Mouse (Mus musculus) left cerebral cortex, postnatal 36 days (tissue): ENCODE results near the gene U2af1l4. TPM values are rescaled to one million over a fixed set of nuclear protein-coding genes. Genes with fewer than 3 reads are reported as not detected.

Source experiments
- DNase-seq, 2 experiments: peaks; one replicate each; pipeline ENCODE4 v3.0.0; 2021 to 2022; ENCODE audit warnings: low spot score in 2 of 2, mixed read lengths in 1 of 2
- intact Hi-C: fragments of 180-260 bp; cut with DNase I; formaldehyde crosslinking; loops from one replicate; pipeline ENCODE4 v1.15.1; 2025
- microRNA-seq: library from miRNA; unstranded; fragments of <30 nt; microRNA quantifications from one replicate; pipeline ENCODE4 v1.2.0, GENCODE M21; 2022
- total RNA-seq, 2 experiments: library from RNA; stranded (reverse); gene quantifications; 2 replicates each; pipeline ENCODE4 v1.2.3; 2021

U2af1l4 gene
- total RNA-seq, 2 experiments from 2014 or later, result 68.0 to 71.4 TPM

- intact Hi-C loops, result no loop called here
- no peak for DNase-seq
Measured at GRCm38 (mm10) chr7:30602583-30602982, 39.5 kb downstream of the U2af1l4 start.

- intact Hi-C loops, result no loop called here
- no peak for DNase-seq
Measured at GRCm38 (mm10) chr7:30604424-30604823, 41.3 kb downstream of the U2af1l4 start.

DNA sequence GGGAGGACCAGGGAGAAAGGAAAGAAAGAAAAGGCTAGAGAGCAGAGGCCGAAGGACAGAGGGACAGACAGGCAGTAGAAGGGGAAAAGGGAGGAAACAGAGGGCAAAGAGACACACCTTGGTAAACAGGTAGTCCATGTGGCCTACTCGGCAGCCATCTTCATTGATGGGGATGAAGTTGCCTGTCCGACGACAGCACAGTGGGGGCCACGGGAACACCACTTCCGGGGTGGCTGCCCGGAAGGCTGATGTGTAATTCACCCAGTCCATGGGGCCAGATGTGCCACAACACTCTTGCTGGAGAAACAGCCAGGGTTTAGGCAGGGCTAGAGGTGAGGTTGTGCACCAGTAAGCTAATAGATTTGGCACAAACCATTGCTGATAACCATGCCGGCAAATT is 41.8 kb downstream of the U2af1l4 start:
- intact Hi-C loops, result no loop called here

GRCm38 (mm10) chr7:30607706-30608309 is 44.7 kb downstream of the U2af1l4 start:
- intact Hi-C loops, result no loop called here
- DNase-seq, result no peak

More for the DNA sequence above, 41.8 kb downstream of the U2af1l4 start:
- no peak for DNase-seq

GRCm38 (mm10) chr7:30608476-30608875 is 45.4 kb downstream of the U2af1l4 start:
- DNase-seq, result no peak
- intact Hi-C loops, result no loop called here

- intact Hi-C loops, result no loop called here
Measured at GRCm38 (mm10) chr7:30610043-30610442, 46.9 kb downstream of the U2af1l4 start.

DNA sequence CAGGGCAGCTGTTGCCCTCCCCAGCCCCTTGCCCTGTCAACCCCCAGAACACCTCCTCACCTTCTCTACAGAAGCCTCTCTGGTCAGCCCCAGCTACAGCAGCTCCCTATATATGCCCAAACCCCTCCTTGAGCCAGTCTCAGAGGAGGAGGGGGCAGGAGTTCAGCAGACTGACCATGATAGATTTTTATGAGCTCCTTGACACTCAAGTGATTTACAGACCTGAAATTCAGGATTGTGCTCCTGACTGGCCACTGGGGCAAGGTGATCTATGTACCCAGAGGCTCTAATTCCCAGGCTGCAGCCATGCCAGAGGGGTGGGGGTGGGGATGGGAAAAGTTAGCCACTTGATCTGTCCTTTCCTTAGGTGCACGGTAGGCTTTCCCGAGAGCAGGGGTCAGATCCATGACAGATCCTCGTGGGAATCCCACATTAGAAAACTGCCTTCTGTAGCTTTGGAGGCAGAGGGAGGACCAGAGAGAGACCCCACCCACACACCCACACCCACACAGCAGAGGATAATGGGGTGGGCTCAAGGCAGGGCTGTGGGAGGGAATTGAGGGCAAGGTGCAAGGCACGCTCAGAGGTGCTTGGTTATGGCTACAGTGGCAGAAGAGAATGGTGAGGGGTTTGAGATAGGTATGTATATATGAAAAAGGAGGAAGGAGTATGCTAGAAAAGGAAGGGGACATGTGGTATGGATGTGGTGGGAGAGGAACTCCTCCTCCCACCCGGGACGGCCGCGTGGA is 49.7 kb downstream of the U2af1l4 start, which contains the start of gene Upk1a:
Upk1a (minus strand) TSS at position 194 of the 749 bp plus-strand sequence.
- DNase-seq, result no peak
- intact Hi-C loops, result loop anchor here (1.0 kb wide), 1 partner anchor 24 kb away; no protein-coding TSS in a partner anchor

More at GRCm38 (mm10) chr7:30610043-30610442, 46.9 kb downstream of the U2af1l4 start:
- DNase-seq, result no peak

DNA sequence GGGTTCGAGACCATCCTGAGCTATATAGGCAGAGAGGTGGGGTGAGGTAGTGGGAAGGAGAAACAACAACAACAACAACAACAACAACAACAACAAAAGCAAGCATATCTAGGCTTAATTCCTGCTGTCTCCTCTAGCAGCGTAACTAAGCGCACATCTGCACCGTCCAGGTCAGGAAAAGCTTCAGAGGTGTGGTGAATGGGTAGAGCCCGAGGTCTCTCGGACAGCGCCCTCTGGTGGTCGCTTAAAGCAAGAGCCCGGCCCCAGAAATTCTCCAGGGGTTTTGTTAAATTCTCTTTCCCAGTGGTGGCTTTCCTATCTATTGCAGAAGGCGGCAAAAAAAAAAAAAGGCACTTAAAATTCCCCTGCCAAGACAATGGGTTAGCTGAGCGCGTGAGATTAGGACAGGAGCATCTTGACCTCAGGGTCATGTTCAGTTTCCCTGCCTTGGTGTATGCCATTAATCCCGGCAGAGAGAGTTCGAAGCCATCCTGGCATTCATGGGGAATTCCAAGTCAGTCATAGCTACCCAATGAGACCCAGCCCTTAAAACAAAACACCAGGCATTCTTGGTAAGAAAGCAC is 50.5 kb downstream of the U2af1l4 start:
- DNase-seq, result peak in 1 of 2 experiments; percentile 35
- intact Hi-C loops, result loop anchor here (1.0 kb wide), 1 partner anchor 24 kb away; no protein-coding TSS in a partner anchor

DNA sequence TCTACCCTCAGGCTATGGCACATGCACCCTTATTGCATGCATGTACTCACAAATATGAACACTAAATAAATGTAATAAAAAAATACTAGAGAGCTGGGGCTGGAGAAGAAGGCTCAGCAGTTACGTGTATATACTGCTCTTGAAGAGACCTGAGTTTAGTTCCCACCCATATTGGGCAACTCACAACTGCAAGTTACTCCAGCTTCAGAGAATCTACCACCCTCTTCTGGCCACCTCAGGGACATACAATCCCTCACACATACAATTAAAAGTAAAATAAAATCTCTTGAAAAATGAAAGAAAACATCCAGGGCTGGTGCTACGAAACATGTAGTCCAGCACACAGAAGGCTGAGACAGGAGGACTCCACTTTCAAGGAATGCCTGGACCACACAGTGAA is 51.4 kb downstream of the U2af1l4 start:
- intact Hi-C loops, result no loop called here
- no peak for DNase-seq

Small RNA genes lying within 50 kb of the gene (microRNA-seq; reads per million reads assigned to microRNA genes)
- gene Gm38670, result 1.0 reads per million
- 1.0 reads per million for gene Mir3569

Other genes with a start within 250 kb of the U2af1l4 start
- 1 to 10 TPM; 6.4 to 9.1 TPM for gene Syne4, start 248.5 kb upstream of the U2af1l4 start, total RNA-seq
- gene E130208F15Rik, start 241.6 kb upstream of the U2af1l4 start, total RNA-seq, result under 1 TPM; 0.52 to 0.54 TPM
- gene Sdhaf1, start 239.4 kb upstream of the U2af1l4 start, total RNA-seq, result 1 to 10 TPM; 7.5 to 9.4 TPM
- gene Lrfn3, start 200.5 kb upstream of the U2af1l4 start, total RNA-seq, result 10 to 100 TPM; 32.9 to 35.1 TPM
- gene Tyrobp, start 149.5 kb upstream of the U2af1l4 start, total RNA-seq, result 10 to 100 TPM; 25.0 to 28.4 TPM
- gene Hcst, start 143.4 kb upstream of the U2af1l4 start, total RNA-seq, result 1 to 10 TPM; 1.2 to 2.1 TPM
- 1 to 10 TPM; 2.9 to 3.6 TPM for gene Nfkbid, start 141.6 kb upstream of the U2af1l4 start, total RNA-seq
- gene Aplp1, start 117.8 kb upstream of the U2af1l4 start, total RNA-seq, result 1,000 to 10,000 TPM; 1,238 to 1,418 TPM
- 10 to 100 TPM; 12.9 to 17.8 TPM for gene Kirrel2, start 105.6 kb upstream of the U2af1l4 start, total RNA-seq
- under 1 TPM; 0.99 to 1.00 TPM for gene Nphs1, start 105.0 kb upstream of the U2af1l4 start, total RNA-seq
- not detected for gene Prodh2, start 69.7 kb upstream of the U2af1l4 start, total RNA-seq
- 100 to 1,000 TPM; 156 to 209 TPM for gene Arhgap33, start 28.2 kb upstream of the U2af1l4 start, total RNA-seq
- gene Hspb6, start 11.1 kb upstream of the U2af1l4 start, total RNA-seq, result 1 to 10 TPM; 4.2 to 5.1 TPM
- gene Proser3, start 11.0 kb upstream of the U2af1l4 start, total RNA-seq, result 1 to 10 TPM; 2.8 to 4.5 TPM
- gene Lin37, start 3.5 kb upstream of the U2af1l4 start, total RNA-seq, result 10 to 100 TPM; 35.9 to 45.5 TPM
- 1 to 10 TPM; 3.6 to 9.3 TPM for gene Gm49396, start within 50 bp of the U2af1l4 start, total RNA-seq
- 10 to 100 TPM; 79.8 to 85.1 TPM for gene Psenen, start 326 bp downstream of the U2af1l4 start, total RNA-seq
- 1 to 10 TPM; 1.8 to 4.5 TPM for gene Igflr1, start 2.1 kb downstream of the U2af1l4 start, total RNA-seq
- gene Kmt2b, start 25.4 kb downstream of the U2af1l4 start, total RNA-seq, result 10 to 100 TPM; 41.3 to 62.2 TPM
- not detected for gene Zbtb32, start 35.6 kb downstream of the U2af1l4 start, total RNA-seq
- under 1 TPM in 1 of 2 experiments, not detected in 1; 0.36 TPM for gene Upk1a, start 49.5 kb downstream of the U2af1l4 start, total RNA-seq
- gene Cox6b1, start 62.9 kb downstream of the U2af1l4 start, total RNA-seq, result 100 to 1,000 TPM; 561 to 663 TPM
- gene Etv2, start 72.6 kb downstream of the U2af1l4 start, total RNA-seq, result not detected
- gene Rbm42, start 87.0 kb downstream of the U2af1l4 start, total RNA-seq, result 10 to 100 TPM; 67.4 to 74.4 TPM
- 1 to 10 TPM; 4.0 to 5.7 TPM for gene Haus5, start 101.7 kb downstream of the U2af1l4 start, total RNA-seq
- gene Pmis2, start 108.3 kb downstream of the U2af1l4 start, total RNA-seq, result not detected
- gene 2200002J24Rik, start 135.6 kb downstream of the U2af1l4 start, total RNA-seq, result not detected
- under 1 TPM; 0.23 to 0.47 TPM for gene Atp4a, start 148.9 kb downstream of the U2af1l4 start, total RNA-seq
- gene Tmem147, start 166.2 kb downstream of the U2af1l4 start, total RNA-seq, result 100 to 1,000 TPM; 114 to 115 TPM
- under 1 TPM in 1 of 2 experiments, not detected in 1; 0.35 TPM for gene Gapdhs, start 180.4 kb downstream of the U2af1l4 start, total RNA-seq
- gene Sbsn, start 188.2 kb downstream of the U2af1l4 start, total RNA-seq, result 1 to 10 TPM; 5.5 to 7.9 TPM
- 1 to 10 TPM; 2.6 to 3.6 TPM for gene Dmkn, start 200.5 kb downstream of the U2af1l4 start, total RNA-seq
- gene Krtdap, start 224.6 kb downstream of the U2af1l4 start, total RNA-seq, result not detected